Mouse (Mus musculus) forebrain, embryonic 11.5 days (tissue): ENCODE data around the gene Klf3. TPM values are rescaled to one million over a fixed set of nuclear protein-coding genes. Genes with fewer than 3 reads are reported as not detected.
"Not testable (repeated sequence)": the region's sequence is repeated elsewhere in the genome, so short reads cannot be mapped to it uniquely, and the experiment has no call there.

Experiments used
- ATAC-seq: fragments of 200-750 bp; cut with Nextera tagmentation; replicated peaks from 2 replicates; pipeline ENCODE4 v1.8.0; 2017; ENCODE audit warnings: moderate TSS enrichment; ENCODE audit not compliant: low FRiP score
- DNase-seq: peaks from one replicate; pipeline ENCODE4 v3.0.0-alpha.2; 2017; ENCODE audit warnings: low spot score
- H3K27ac ChIP-seq: fragments of 300-500 bp; sonication (generic); 2 replicates; pipeline ENCODE4 v1.5.1; 2014; ENCODE audit warnings: low read depth, low read length
- H3K27me3 ChIP-seq: fragments of 300-500 bp; sonication (generic); 2 replicates; pipeline ENCODE4 v1.6.1; 2014; ENCODE audit warnings: mild to moderate bottlenecking, low read length, mixed read lengths; ENCODE audit not compliant: control insufficient read depth, insufficient read depth
- H3K36me3 ChIP-seq: fragments of 300-500 bp; sonication (generic); 2 replicates; pipeline ENCODE4 v1.6.1; 2014; ENCODE audit warnings: mild to moderate bottlenecking, low read length, moderate library complexity, mixed read lengths; ENCODE audit not compliant: control insufficient read depth, insufficient read depth
- H3K4me1 ChIP-seq: fragments of 300-500 bp; sonication (generic); replicated peaks from 2 replicates; pipeline ENCODE4 v1.6.1; 2014; ENCODE audit warnings: low read length, mixed read lengths; ENCODE audit not compliant: control insufficient read depth, insufficient read depth
- H3K4me2 ChIP-seq: fragments of 300-500 bp; sonication (generic); 2 replicates; pipeline ENCODE4 v1.6.1; 2014; ENCODE audit warnings: low read depth, mild to moderate bottlenecking, low read length, moderate library complexity, mixed read lengths; ENCODE audit not compliant: severe bottlenecking
- H3K4me3 ChIP-seq: fragments of 300-500 bp; sonication (generic); 2 replicates; pipeline ENCODE4 v1.5.1; 2014; ENCODE audit warnings: low read depth, low read length
- H3K9ac ChIP-seq: fragments of 300-500 bp; sonication (generic); 2 replicates; pipeline ENCODE4 v1.6.1; 2014; ENCODE audit warnings: low read length
- H3K9me3 ChIP-seq: fragments of 300-500 bp; sonication (generic); 2 replicates; pipeline ENCODE4 v1.6.1; 2016; ENCODE audit warnings: low read length, mixed read lengths; ENCODE audit not compliant: control insufficient read depth
- WGBS: fragments of 180-500 bp; shearing (Covaris S2); extraction: QIAGEN DNeasy Blood & Tissue Kit; methylation state at CpG from one replicate; pipeline ENCODE4 v1.1.7; 2014; 5-methylcytosine and 5-hydroxymethylcytosine counted together
- polyA plus RNA-seq: library from polyadenylated mRNA; unstranded; fragments of >200 nt; fragmentation: Nextera tagmentation; extraction: Ambion mirVana; gene quantifications from 2 replicates; pipeline ENCODE4 v1.2.1, GENCODE M21; 2014

Gene Klf3
- polyA plus RNA-seq, 1 experiment from 2014 or later, result 40.9 TPM

- WGBS, result 94% methylated on average over 7 of the region's 10 CpGs
- ATAC-seq, H3K4me2 ChIP-seq, DNase-seq, H3K4me3 ChIP-seq, H3K27ac ChIP-seq, H3K27me3 ChIP-seq, H3K9ac ChIP-seq, H3K4me1 ChIP-seq, H3K9me3 ChIP-seq, H3K36me3 ChIP-seq: not testable (repeated sequence)
Observed at GRCm38 (mm10) chr5:64881559-64881958, 78.4 kb downstream of the Klf3 start.

GRCm38 (mm10) chr5:64881976-64882375 lies 78.8 kb downstream of the Klf3 start:
- H3K36me3 ChIP-seq, H3K4me1 ChIP-seq, H3K9me3 ChIP-seq, DNase-seq, H3K9ac ChIP-seq, H3K27me3 ChIP-seq, ATAC-seq, H3K4me2 ChIP-seq, H3K27ac ChIP-seq, H3K4me3 ChIP-seq: not testable (repeated sequence)
- WGBS, result 88% methylated on average over 8 of the region's 11 CpGs

Other genes starting within 250 kb of the Klf3 start
- gene Tlr1, start 130.2 kb downstream of the Klf3 start, polyA plus RNA-seq, result 0.25 and 0.65 TPM in 2 replicates
- gene Tlr6, start 156.7 kb downstream of the Klf3 start, polyA plus RNA-seq, result 0.32 and 0.45 TPM in 2 replicates
- gene Fam114a1, start 166.7 kb downstream of the Klf3 start, polyA plus RNA-seq, result 14.1 and 16.1 TPM in 2 replicates